In the genomic region with DNA sequence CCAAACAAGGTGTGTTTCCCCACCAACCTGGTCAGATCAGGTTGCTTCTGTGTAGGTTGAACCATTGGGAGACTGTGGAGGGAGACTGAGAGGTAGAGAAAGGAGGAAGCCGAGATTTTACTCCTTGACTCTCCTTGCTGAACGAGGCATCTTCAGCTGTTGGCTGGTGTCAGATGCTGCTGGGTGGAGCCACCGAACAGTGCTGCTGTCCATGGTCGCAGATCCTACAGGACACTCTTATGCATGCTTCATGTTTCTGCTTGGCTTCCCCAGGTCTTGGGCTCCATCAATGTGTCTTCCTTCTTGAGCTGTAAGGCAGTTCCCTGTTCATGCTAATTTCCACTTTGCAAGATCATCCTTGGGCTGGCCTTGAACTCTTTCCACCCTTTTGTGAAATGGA, we compare ENCODE assay signal across 29 mouse cellular contexts.
DNase-seq lines count a peak whose midpoint lies in the region; ATAC-seq and TF ChIP-seq lines count a peak whose summit lies in the region.
"Had no signal": no experiment of that assay in that cellular context is flagged by ENCODE, and none has a peak within 500 bp of the region (broad histone marks: within the 10 kb centered on the region; RNA-seq: fewer than 3 reads in every experiment).

No protein-coding gene starts in this region.

- no peaks in the 10 kb centered on the region for H3K9me3 ChIP-seq in intestine, embryonic 14.5 days (ENCODE audit: control insufficient read depth, low read length)
- H3K9me3 ChIP-seq in intestine, embryonic 16.5 days (ENCODE audit: control insufficient read depth, low read length) = no peaks in the 10 kb centered on the region
- H3K9me3 ChIP-seq in limb, embryonic 11.5 days (ENCODE audit: control insufficient read depth, low read length) = no peaks in the 10 kb centered on the region
- H3K9me3 ChIP-seq in limb, embryonic 10.5 days (replicated peaks) = no peaks in the 10 kb centered on the region
- H3K9me3 ChIP-seq in midbrain, embryonic 13.5 days = no peaks in the 10 kb centered on the region
- no peaks in the 10 kb centered on the region for H3K9me3 ChIP-seq in midbrain, postnatal 0 days (ENCODE audit: low read length)
- H3K9me3 ChIP-seq: embryonic facial prominence, embryonic 10.5 days; embryonic facial prominence, embryonic 13.5 days; forebrain, embryonic 12.5 days; forebrain, embryonic 15.5 days; hindbrain, embryonic 12.5 days; hindbrain, embryonic 15.5 days had no signal

- H3K4me3 ChIP-seq in intestine, embryonic 14.5 days (ENCODE audit: low read depth, low read length) = no peak overlapping the region
- H3K4me3 ChIP-seq in intestine, embryonic 16.5 days (ENCODE audit: low read length) = no peak overlapping the region
- no peak overlapping the region for H3K4me3 ChIP-seq in limb, embryonic 11.5 days (ENCODE audit: low read depth, low read length)
- H3K4me3 ChIP-seq in limb, embryonic 10.5 days = no peak overlapping the region
- H3K4me3 ChIP-seq in midbrain, embryonic 13.5 days (replicated peaks) = no peak overlapping the region
- no peak overlapping the region for H3K4me3 ChIP-seq in midbrain, postnatal 0 days (ENCODE audit: low read depth, low read length)
- H3K4me3 ChIP-seq: embryonic facial prominence, embryonic 10.5 days; embryonic facial prominence, embryonic 13.5 days; erythroblast, embryonic 14.5 days; forebrain, embryonic 12.5 days; forebrain, embryonic 15.5 days; gastrocnemius, adult 2 months; hindbrain, embryonic 12.5 days; hindbrain, embryonic 15.5 days had no signal

- TF ChIP-seq CTCF in midbrain, postnatal 0 days (IDR thresholded peaks at IDR 0.05) = no peak

- H3K4me2 ChIP-seq in intestine, embryonic 14.5 days (ENCODE audit: low read length) = no peak overlapping the region
- no peak overlapping the region for H3K4me2 ChIP-seq in intestine, embryonic 16.5 days (ENCODE audit: low read depth, low read length)
- H3K4me2 ChIP-seq in limb, embryonic 11.5 days (ENCODE audit: low read depth, severe bottlenecking) = no peak overlapping the region
- no peak overlapping the region for H3K4me2 ChIP-seq in midbrain, embryonic 13.5 days (replicated peaks)
- no peak overlapping the region for H3K4me2 ChIP-seq in midbrain, postnatal 0 days (ENCODE audit: low read depth, low read length, poor library complexity, severe bottlenecking)
- H3K4me2 ChIP-seq: embryonic facial prominence, embryonic 13.5 days; forebrain, embryonic 12.5 days; forebrain, embryonic 15.5 days; heart, embryonic 11.5 days; hindbrain, embryonic 12.5 days; hindbrain, embryonic 15.5 days had no signal

- H3K36me3 ChIP-seq in intestine, embryonic 14.5 days (ENCODE audit: control insufficient read depth, insufficient read depth, low read length) = no peaks in the 10 kb centered on the region
- H3K36me3 ChIP-seq in intestine, embryonic 16.5 days (ENCODE audit: control insufficient read depth, insufficient read depth, low read length) = no peaks in the 10 kb centered on the region
- H3K36me3 ChIP-seq in limb, embryonic 11.5 days (ENCODE audit: control insufficient read depth, insufficient read depth, low read length) = no peaks in the 10 kb centered on the region
- no peaks in the 10 kb centered on the region for H3K36me3 ChIP-seq in limb, embryonic 10.5 days
- no peaks in the 10 kb centered on the region for H3K36me3 ChIP-seq in midbrain, embryonic 13.5 days
- H3K36me3 ChIP-seq in midbrain, postnatal 0 days (ENCODE audit: insufficient read depth, low read length) = no peaks in the 10 kb centered on the region
- H3K36me3 ChIP-seq: embryonic facial prominence, embryonic 10.5 days; embryonic facial prominence, embryonic 13.5 days; forebrain, embryonic 12.5 days; forebrain, embryonic 15.5 days; G1E; hindbrain, embryonic 12.5 days; hindbrain, embryonic 15.5 days had no signal

- H3K27me3 ChIP-seq in intestine, embryonic 14.5 days (replicated peaks; ENCODE audit: control insufficient read depth, insufficient read depth, low read length) = no peaks in the 10 kb centered on the region
- no peaks in the 10 kb centered on the region for H3K27me3 ChIP-seq in intestine, embryonic 16.5 days (replicated peaks; ENCODE audit: control insufficient read depth, insufficient read depth, low read length)
- H3K27me3 ChIP-seq in limb, embryonic 11.5 days (ENCODE audit: control insufficient read depth, insufficient read depth, low read length) = no peaks in the 10 kb centered on the region
- H3K27me3 ChIP-seq in limb, embryonic 10.5 days (ENCODE audit: low read depth, poor library complexity, severe bottlenecking) = 0 out of 2 replicates have a peak, but pooled peaks cover 5% of the 10 kb centered on the region
- H3K27me3 ChIP-seq in midbrain, embryonic 13.5 days = no peaks in the 10 kb centered on the region
- no peaks in the 10 kb centered on the region for H3K27me3 ChIP-seq in midbrain, postnatal 0 days (ENCODE audit: insufficient read depth, low read length)
- H3K27me3 ChIP-seq: embryonic facial prominence, embryonic 13.5 days; forebrain, embryonic 12.5 days; forebrain, embryonic 15.5 days; hindbrain, embryonic 12.5 days; hindbrain, embryonic 15.5 days; Patski had no signal

- H3K4me1 ChIP-seq in intestine, embryonic 14.5 days (replicated peaks; ENCODE audit: control insufficient read depth, insufficient read depth, low read length) = no peaks in the 10 kb centered on the region
- H3K4me1 ChIP-seq in intestine, embryonic 16.5 days (ENCODE audit: control insufficient read depth, insufficient read depth, low read length) = no peaks in the 10 kb centered on the region
- no peaks in the 10 kb centered on the region for H3K4me1 ChIP-seq in limb, embryonic 11.5 days (ENCODE audit: control insufficient read depth, insufficient read depth, low read length)
- no peaks in the 10 kb centered on the region for H3K4me1 ChIP-seq in limb, embryonic 10.5 days
- peaks cover 27% of the 10 kb centered on the region for H3K4me1 ChIP-seq in midbrain, embryonic 13.5 days (replicated peaks)
- H3K4me1 ChIP-seq in midbrain, postnatal 0 days (ENCODE audit: insufficient read depth, low read length) = no peaks in the 10 kb centered on the region
- H3K4me1 ChIP-seq: embryonic facial prominence, embryonic 10.5 days; embryonic facial prominence, embryonic 13.5 days had no signal

- no peak overlapping the region for H3K9ac ChIP-seq in intestine, embryonic 14.5 days (ENCODE audit: low read length)
- H3K9ac ChIP-seq in intestine, embryonic 16.5 days (ENCODE audit: low read depth, low read length) = no peak overlapping the region
- no peak overlapping the region for H3K9ac ChIP-seq in limb, embryonic 11.5 days (ENCODE audit: low read length)
- H3K9ac ChIP-seq in midbrain, embryonic 13.5 days (replicated peaks) = no peak overlapping the region
- H3K9ac ChIP-seq in midbrain, postnatal 0 days (replicated peaks; ENCODE audit: low read length, poor library complexity, severe bottlenecking) = no peak overlapping the region
- H3K9ac ChIP-seq: embryonic facial prominence, embryonic 13.5 days; forebrain, embryonic 12.5 days; forebrain, embryonic 15.5 days; hindbrain, embryonic 12.5 days; hindbrain, embryonic 15.5 days had no signal

- DNase-seq in intestine, embryonic 14.5 days (ENCODE audit: low spot score) = peak; percentile 48
- DNase-seq in limb, embryonic 11.5 days (ENCODE audit: low spot score) = peak; percentile 20
- no peak for DNase-seq in limb, embryonic 10.5 days (ENCODE audit: low spot score)
- no peak for DNase-seq in midbrain, postnatal 0 days (ENCODE audit: low spot score)
- no peak for DNase-seq in gastrocnemius, adult 18-20 months (ENCODE audit: low spot score)
- no peak for DNase-seq in thymus, postnatal 0 days (ENCODE audit: low spot score)
- DNase-seq: adrenal gland, adult 8-10 months; adrenal gland, postnatal 25 days; cerebellum, adult 11-12 months; cerebellum, adult 8-10 months; cerebellum, postnatal 10 days; cerebellum, postnatal 36 days; embryo, embryonic 11 days; gastrocnemius, adult 2 months; gastrocnemius, postnatal 14 days; heart, adult 11 months had no signal

- no peak for ATAC-seq in intestine, embryonic 14.5 days (replicated peaks; ENCODE audit: low FRiP score, low TSS enrichment, low read depth)
- no peak for ATAC-seq in intestine, embryonic 16.5 days
- ATAC-seq in limb, embryonic 11.5 days (ENCODE audit: insufficient number of reproducible peaks, low FRiP score, low TSS enrichment, low read depth) = no peak
- ATAC-seq in midbrain, embryonic 13.5 days = no peak
- ATAC-seq in midbrain, postnatal 0 days (ENCODE audit: low FRiP score) = no peak
- ATAC-seq: activated CD4-positive, CD25-positive, alpha-beta regulatory T cell, adult 4 months; forebrain, embryonic 15.5 days; Patski had no signal

- no peak overlapping the region for H3K27ac ChIP-seq in intestine, embryonic 14.5 days (ENCODE audit: low read depth)
- H3K27ac ChIP-seq in intestine, embryonic 16.5 days (ENCODE audit: low read length) = no peak overlapping the region
- H3K27ac ChIP-seq in limb, embryonic 11.5 days (replicated peaks; ENCODE audit: low read depth, low read length) = no peak overlapping the region
- no peak overlapping the region for H3K27ac ChIP-seq in limb, embryonic 10.5 days
- 0 out of 2 replicates have a peak overlapping the region, but pooled peaks have one; percentile 19 for H3K27ac ChIP-seq in midbrain, embryonic 13.5 days
- no peak overlapping the region for H3K27ac ChIP-seq in midbrain, postnatal 0 days (ENCODE audit: low read depth, low read length)
- H3K27ac ChIP-seq: embryonic facial prominence, embryonic 10.5 days; embryonic facial prominence, embryonic 13.5 days; forebrain, embryonic 12.5 days; forebrain, embryonic 15.5 days; gastrocnemius, adult 2 months; hindbrain, embryonic 12.5 days; hindbrain, embryonic 15.5 days had no signal

- WGBS in intestine, embryonic 14.5 days = 49% methylated on average over 4 of the region's 4 CpGs
- WGBS in intestine, embryonic 16.5 days = 56% methylated on average over 4 of the region's 4 CpGs
- WGBS in limb, embryonic 11.5 days = 50% methylated on average over 4 of the region's 4 CpGs
- 57% methylated on average over 4 of the region's 4 CpGs for WGBS in limb, embryonic 10.5 days
- 79% methylated on average over 4 of the region's 4 CpGs for WGBS in midbrain, embryonic 13.5 days
- WGBS in midbrain, postnatal 0 days = 87% methylated on average over 4 of the region's 4 CpGs

Comparison
In these comparisons a context has a peak if more than half of its experiments do, and no peak if none do; other contexts are left out.
1. DNase-seq: peak in intestine, embryonic 14.5 days (single experiment) and limb, embryonic 11.5 days (single experiment); none in limb, embryonic 10.5 days (single experiment), midbrain, postnatal 0 days (single experiment), gastrocnemius, adult 18-20 months (single experiment) and thymus, postnatal 0 days (single experiment).